Mouse (Mus musculus) liver, embryonic 13.5 days (tissue): ENCODE results near the gene Nudt3. TPM values are rescaled to one million over a fixed set of nuclear protein-coding genes. Genes with fewer than 3 reads are reported as not detected.

ENCODE experiments used
- ATAC-seq: fragments of 200-750 bp; cut with Nextera tagmentation; 2 replicates; pipeline ENCODE4 v1.8.0; 2017; ENCODE audit warnings: low read depth, mild to moderate bottlenecking, moderate number of reproducible peaks, moderate library complexity
- DNase-seq: peaks from one replicate; pipeline ENCODE4 v3.0.0; 2022
- H3K27ac ChIP-seq: fragments of 300-500 bp; sonication (generic); 2 replicates; pipeline ENCODE4 v1.5.1; 2015; ENCODE audit warnings: moderate library complexity, mild to moderate bottlenecking, inconsistent platforms
- H3K27me3 ChIP-seq: fragments of 300-500 bp; sonication (generic); 2 replicates; pipeline ENCODE4 v1.6.1; 2015; ENCODE audit warnings: mild to moderate bottlenecking, inconsistent platforms
- H3K36me3 ChIP-seq: fragments of 300-500 bp; sonication (generic); 2 replicates; pipeline ENCODE4 v1.6.1; 2015; ENCODE audit warnings: mild to moderate bottlenecking, inconsistent platforms
- H3K4me1 ChIP-seq: fragments of 300-500 bp; sonication (generic); replicated peaks from 2 replicates; pipeline ENCODE4 v1.6.1; 2015; ENCODE audit warnings: inconsistent platforms
- H3K4me2 ChIP-seq: fragments of 300-500 bp; sonication (generic); 2 replicates; pipeline ENCODE4 v1.6.1; 2015; ENCODE audit warnings: inconsistent platforms, mild to moderate bottlenecking, moderate library complexity
- H3K4me3 ChIP-seq: fragments of 300-500 bp; sonication (generic); replicated peaks from 2 replicates; pipeline ENCODE4 v1.5.1; 2015; ENCODE audit warnings: mild to moderate bottlenecking, inconsistent platforms
- H3K9ac ChIP-seq: fragments of 300-500 bp; sonication (generic); 2 replicates; pipeline ENCODE4 v1.6.1; 2015; ENCODE audit warnings: mild to moderate bottlenecking, inconsistent platforms
- H3K9me3 ChIP-seq: fragments of 300-500 bp; sonication (generic); replicated peaks from 2 replicates; pipeline ENCODE4 v1.6.1; 2016; ENCODE audit warnings: inconsistent platforms
- WGBS: fragments of 180-500 bp; shearing (Covaris S2); methylation state at CpG from one replicate; pipeline ENCODE4 v1.1.7; 2015; ENCODE audit not compliant: insufficient replicate concordance; 5-methylcytosine and 5-hydroxymethylcytosine counted together
- polyA plus RNA-seq: library from polyadenylated mRNA; unstranded; fragments of >200 nt; fragmentation: Nextera tagmentation; extraction: Ambion mirVana; gene quantifications from 2 replicates; pipeline ENCODE4 v1.2.1, GENCODE M21; 2015

The Nudt3 gene
- polyA plus RNA-seq, 1 experiment from 2014 or later: 31.3 TPM

DNA sequence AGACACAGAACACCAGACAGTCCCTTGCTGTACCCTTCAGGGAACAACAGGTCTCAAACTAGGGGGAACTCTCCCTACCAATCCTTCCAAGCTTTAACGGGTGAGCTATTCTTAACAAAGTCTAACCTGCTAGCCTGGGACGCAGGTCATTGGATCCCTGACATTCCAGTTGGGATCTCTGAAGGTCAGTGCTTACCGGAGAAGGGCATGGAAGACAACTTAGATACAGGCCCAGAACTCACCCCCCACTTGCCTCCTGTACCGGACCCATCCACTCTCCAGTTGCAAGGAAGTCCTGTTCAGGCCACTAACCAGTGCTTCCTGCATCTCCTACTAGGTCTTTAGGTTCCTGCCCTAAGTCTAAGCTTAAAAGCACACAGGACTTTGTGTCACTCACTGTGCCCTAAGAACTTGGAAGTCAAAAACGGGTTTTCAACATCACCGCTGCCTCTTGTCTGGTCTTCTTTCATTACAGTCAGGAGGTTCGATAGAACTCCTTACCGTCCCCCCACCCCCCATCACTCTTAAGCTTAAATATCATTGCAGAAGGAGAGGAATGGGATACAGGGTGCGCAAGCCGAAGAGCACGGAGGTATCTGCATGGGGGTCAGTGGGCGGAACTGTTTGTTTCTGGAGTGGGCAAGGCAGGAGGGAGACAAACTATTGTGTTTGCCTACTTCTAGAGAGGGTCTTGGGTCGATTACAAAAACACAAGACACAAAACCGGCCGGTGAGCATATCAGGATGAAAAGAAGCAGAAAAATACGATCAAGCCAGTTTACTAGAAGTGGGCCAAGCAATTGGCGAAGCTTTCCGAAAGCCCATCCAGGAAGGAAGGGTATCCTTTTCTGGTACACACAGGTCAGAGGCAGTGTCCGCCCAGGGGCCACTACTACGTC, 69.0 kb downstream of the Nudt3 start:
- H3K9ac ChIP-seq: peak overlapping the region; percentile 91
- no peaks in the 10 kb centered on the region for H3K27me3 ChIP-seq
- no peaks in the 10 kb centered on the region for H3K9me3 ChIP-seq
- H3K36me3 ChIP-seq: peaks cover 4% of the 10 kb centered on the region; the same call in 1 of the 2 replicates
- no peak for DNase-seq
- 34% methylated on average over 20 of the region's 20 CpGs for WGBS
- ATAC-seq: no peak
- peak overlapping the region; percentile 95 for H3K27ac ChIP-seq
- peak overlapping the region; percentile 97 for H3K4me2 ChIP-seq
- peaks cover 74% of the 10 kb centered on the region for H3K4me1 ChIP-seq
- H3K4me3 ChIP-seq: peak overlapping the region; percentile 80

DNA sequence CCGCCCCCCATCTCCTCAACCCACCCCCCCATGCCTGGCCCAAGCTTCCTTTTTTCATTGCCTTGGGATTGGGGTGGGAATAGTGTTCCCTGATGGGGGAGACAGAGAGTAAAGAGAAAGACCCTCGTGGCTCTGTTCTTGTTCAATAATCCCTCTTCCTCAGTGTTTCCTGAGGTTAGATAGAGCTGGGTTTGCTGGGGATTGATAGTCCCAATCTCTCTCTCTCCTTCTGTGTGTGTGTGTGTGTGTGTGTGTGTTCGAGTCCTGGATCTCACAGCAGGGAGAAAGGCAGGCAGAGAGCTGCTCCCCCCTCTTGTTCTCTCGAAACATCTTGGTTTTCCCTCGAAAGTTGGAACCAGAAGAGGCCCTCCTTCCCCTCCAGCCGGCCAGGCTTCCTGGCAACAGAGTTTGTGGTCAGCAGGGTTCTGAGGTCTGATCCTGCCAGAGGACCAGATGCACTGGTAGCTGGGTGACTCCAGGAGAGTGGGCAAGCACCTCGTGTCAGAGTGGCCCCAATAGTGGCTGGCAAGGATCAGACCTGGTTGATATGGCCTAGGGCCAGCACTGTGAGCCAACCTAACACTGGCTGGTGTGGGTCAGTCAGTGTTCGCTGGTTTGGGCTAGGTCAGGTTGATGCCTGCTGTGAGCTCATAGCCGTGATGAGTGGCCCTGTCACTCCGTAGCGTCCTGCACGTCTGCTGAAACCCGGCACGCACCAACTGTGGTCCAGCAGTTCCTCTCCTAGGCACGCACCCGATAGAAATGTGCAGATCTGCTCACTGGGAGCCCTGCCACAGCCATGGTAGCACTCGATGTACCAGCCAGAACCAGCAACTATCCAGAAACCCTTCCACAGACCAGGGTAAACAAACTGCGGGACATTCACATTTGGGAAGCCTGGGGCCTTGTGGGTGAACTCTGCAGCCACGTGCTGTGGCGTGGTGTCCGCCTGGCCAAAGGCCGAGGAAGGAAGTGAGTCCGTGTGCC, 70.8 kb downstream of the Nudt3 start:
- Histone ChIP-seq H3K4me3 (no peak overlapping the region), H3K27ac (peak overlapping the region; percentile 56), H3K36me3 (no peaks in the 10 kb centered on the region), H3K9ac (0 out of 2 replicates have a peak overlapping the region, but pooled peaks have one; percentile 31), H3K4me1 (peaks cover 59% of the 10 kb centered on the region), H3K27me3 (no peaks in the 10 kb centered on the region), H3K4me2 (no peak overlapping the region), H3K9me3 (no peaks in the 10 kb centered on the region)
- DNase-seq (no peak), ATAC-seq (no peak)
- WGBS: 33% methylated on average over 23 of the region's 23 CpGs

DNA sequence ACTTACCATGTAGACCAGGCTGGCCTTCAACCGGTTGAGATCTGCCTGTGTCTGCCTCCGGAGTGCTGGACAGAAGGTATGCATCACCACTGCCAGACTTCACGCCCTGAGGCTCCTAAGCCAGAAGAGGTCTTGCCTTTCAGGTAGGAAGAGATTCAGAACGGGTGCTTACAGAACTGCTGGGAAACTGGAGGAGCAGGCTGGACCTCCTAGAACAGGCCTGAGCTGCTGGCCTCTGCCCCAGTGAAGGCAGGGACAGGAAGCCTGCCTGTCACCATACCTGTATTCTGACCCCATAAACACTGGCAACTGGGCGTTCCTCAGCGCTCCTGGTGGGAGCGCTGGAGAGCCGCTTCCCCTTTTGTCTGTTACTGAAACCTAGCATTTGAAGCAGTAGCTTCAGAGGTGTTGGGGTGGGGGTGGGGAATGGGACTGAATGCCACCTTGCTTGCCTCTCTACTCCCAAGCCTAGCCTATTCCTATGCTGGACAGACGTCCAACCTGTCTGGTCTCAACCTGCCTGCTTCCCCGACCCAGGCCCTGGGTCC, 71.8 kb downstream of the Nudt3 start:
- Histone ChIP-seq H3K4me1 (peaks cover 53% of the 10 kb centered on the region), H3K9me3 (no peaks in the 10 kb centered on the region), H3K4me2 (no peak overlapping the region), H3K9ac (no peak overlapping the region), H3K27ac (no peak overlapping the region), H3K4me3 (no peak overlapping the region), H3K36me3 (no peaks in the 10 kb centered on the region), H3K27me3 (no peaks in the 10 kb centered on the region)
- WGBS: 41% methylated on average over 10 of the region's 10 CpGs
- no peak for DNase-seq
- ATAC-seq: no peak

DNA sequence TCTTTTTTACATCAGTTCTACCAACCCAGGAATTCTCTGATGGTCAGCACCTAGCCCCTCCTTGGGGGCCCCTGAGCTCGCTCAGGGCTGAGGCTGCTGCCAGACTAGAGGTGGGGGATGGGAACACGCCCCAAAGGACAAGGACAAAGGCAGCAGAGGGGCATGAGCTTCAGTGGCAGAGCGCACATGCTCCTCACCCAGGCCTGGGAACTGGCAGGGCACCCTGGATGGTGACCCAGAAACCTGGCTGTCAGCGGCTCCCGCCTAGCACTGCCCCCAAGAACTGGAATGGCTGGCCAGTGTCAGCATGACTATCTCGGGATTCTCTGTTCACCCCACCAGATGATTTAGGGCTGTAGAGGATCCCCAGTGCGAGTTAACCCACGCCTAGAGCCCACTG, 74.1 kb downstream of the Nudt3 start:
- WGBS: 55% methylated on average over 8 of the region's 8 CpGs
- Histone ChIP-seq H3K36me3 (no peaks in the 10 kb centered on the region), H3K9ac (no peak overlapping the region), H3K4me2 (no peak overlapping the region), H3K27me3 (0 out of 2 replicates have a peak, but pooled peaks cover 4% of the 10 kb centered on the region), H3K27ac (no peak overlapping the region), H3K4me1 (peaks cover 33% of the 10 kb centered on the region), H3K9me3 (no peaks in the 10 kb centered on the region), H3K4me3 (no peak overlapping the region)
- DNase-seq (no peak), ATAC-seq (no peak)

DNA sequence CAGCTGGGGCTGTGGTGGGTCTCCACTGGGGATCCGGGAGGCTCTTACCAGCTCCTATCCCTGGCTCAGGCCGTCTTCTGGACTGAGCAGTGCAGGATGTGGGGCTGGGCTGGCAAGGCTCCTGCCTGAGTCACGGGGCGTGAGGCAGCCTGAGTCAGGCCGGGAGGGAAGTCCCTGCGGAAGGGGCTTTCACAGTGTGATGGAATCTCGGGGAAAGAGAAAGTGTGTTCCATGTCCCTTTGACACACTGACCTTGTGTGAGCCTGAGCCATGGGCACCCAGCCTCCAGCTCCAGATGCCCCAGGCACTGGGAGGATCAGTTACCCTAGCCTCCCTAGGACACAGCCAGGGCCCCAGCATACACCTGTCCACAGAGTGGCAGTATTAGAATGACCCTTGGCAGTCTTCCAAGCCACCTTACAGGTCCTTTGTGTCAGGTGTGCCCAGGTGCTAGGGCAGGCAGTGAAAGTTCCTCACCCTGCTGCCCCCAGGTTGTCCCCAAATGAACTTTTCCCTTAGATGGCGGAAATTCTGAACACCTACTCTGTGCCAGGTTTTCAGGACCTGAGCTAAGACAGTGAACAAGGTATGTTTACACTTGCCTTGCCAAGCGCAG, 75.9 kb downstream of the Nudt3 start:
- no peak for DNase-seq
- Histone ChIP-seq H3K27ac (no peak overlapping the region), H3K27me3 (0 out of 2 replicates have a peak, but pooled peaks cover 4% of the 10 kb centered on the region), H3K36me3 (no peaks in the 10 kb centered on the region), H3K9me3 (no peaks in the 10 kb centered on the region), H3K4me3 (no peak overlapping the region), H3K4me2 (no peak overlapping the region), H3K4me1 (peaks cover 23% of the 10 kb centered on the region), H3K9ac (no peak overlapping the region)
- ATAC-seq: no peak
- 62% methylated on average over 9 of the region's 9 CpGs for WGBS

DNA sequence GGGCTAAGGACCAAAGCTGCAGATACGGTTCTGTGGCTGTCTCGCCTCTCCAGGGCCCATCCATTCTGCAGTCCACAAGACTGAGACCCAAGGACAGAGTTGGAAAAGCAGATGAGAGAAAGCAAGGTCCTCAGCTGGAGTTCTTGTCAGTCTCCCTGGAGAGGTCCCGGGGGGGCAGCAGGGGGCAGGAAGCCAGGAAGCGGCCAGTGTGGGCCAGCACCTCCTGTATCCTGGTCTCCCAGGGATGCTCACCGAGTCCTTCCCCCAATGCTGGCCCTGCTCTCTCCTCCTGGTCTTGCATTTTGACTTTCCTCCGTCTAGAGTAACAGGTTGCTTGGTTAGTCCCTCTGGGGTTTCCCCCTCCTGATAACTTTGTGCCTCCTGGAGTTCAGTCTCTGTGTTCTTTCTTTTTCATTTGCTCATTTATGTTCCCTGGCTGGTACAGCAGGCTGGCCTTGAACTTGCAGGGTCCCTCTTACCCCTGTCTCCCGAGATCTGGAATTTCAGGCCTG, 76.7 kb downstream of the Nudt3 start:
- 61% methylated on average over 7 of the region's 7 CpGs for WGBS
- H3K4me3 ChIP-seq: no peak overlapping the region
- H3K9ac ChIP-seq: no peak overlapping the region
- 0 out of 2 replicates have a peak, but pooled peaks cover 4% of the 10 kb centered on the region for H3K27me3 ChIP-seq
- no peak for ATAC-seq
- H3K9me3 ChIP-seq: no peaks in the 10 kb centered on the region
- no peak overlapping the region for H3K27ac ChIP-seq
- no peak overlapping the region for H3K4me2 ChIP-seq
- no peaks in the 10 kb centered on the region for H3K36me3 ChIP-seq
- DNase-seq: no peak
- peaks cover 17% of the 10 kb centered on the region for H3K4me1 ChIP-seq

DNA sequence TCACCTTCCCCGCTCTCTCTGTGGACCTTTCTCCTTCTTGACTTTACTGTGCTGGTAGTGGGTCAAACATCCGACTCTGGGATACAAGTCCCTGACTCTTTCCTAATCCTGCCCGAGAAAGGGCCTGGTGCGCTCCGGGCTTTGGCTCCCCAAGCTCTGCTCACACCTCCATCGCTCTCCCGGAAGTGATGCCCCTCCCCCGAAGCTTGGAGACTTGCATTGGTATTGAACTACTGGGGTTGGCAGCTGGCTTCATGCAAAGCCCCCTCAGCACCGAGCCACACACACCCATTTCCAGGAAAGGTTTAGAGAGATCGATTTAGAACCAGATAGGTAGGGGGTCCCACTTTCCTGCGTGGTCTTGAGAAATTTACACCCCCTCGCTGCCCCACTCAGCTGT, 77.3 kb downstream of the Nudt3 start:
- no peaks in the 10 kb centered on the region for H3K36me3 ChIP-seq
- H3K27me3 ChIP-seq: 0 out of 2 replicates have a peak, but pooled peaks cover 4% of the 10 kb centered on the region
- DNase-seq (no peak), ATAC-seq (no peak)
- peaks cover 13% of the 10 kb centered on the region for H3K4me1 ChIP-seq
- H3K4me3 ChIP-seq: no peak overlapping the region
- no peak overlapping the region for H3K4me2 ChIP-seq
- no peak overlapping the region for H3K9ac ChIP-seq
- H3K9me3 ChIP-seq: no peaks in the 10 kb centered on the region
- 38% methylated on average over 12 of the region's 12 CpGs for WGBS
- no peak overlapping the region for H3K27ac ChIP-seq

DNA sequence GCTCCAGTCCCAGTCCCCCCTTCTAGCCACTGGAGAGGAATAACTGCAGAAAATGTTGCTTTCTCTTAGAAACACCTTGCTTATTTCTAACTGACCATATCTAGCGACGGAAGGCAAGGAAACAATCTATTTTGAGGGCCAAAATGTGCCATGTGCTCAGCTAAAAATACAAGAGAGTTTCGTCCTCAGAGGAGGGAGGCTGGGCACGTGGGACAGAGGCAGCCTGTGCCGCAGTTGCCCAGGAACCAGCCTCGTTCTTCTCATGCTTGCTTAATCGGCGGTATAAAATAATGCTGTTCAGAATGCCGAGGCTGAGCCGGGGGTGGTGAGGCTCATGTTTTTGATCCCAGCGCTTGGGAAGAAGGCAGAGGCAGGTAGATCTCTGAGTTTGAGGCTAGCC, 78.7 kb downstream of the Nudt3 start:
- 0 out of 2 replicates have a peak, but pooled peaks cover 4% of the 10 kb centered on the region for H3K27me3 ChIP-seq
- no peak for DNase-seq
- H3K4me1 ChIP-seq: peaks cover 12% of the 10 kb centered on the region
- no peaks in the 10 kb centered on the region for H3K9me3 ChIP-seq
- H3K9ac ChIP-seq: no peak overlapping the region
- 73% methylated on average over 11 of the region's 11 CpGs for WGBS
- no peak overlapping the region for H3K4me3 ChIP-seq
- no peak for ATAC-seq
- H3K36me3 ChIP-seq: no peaks in the 10 kb centered on the region
- no peak overlapping the region for H3K4me2 ChIP-seq
- no peak overlapping the region for H3K27ac ChIP-seq

DNA sequence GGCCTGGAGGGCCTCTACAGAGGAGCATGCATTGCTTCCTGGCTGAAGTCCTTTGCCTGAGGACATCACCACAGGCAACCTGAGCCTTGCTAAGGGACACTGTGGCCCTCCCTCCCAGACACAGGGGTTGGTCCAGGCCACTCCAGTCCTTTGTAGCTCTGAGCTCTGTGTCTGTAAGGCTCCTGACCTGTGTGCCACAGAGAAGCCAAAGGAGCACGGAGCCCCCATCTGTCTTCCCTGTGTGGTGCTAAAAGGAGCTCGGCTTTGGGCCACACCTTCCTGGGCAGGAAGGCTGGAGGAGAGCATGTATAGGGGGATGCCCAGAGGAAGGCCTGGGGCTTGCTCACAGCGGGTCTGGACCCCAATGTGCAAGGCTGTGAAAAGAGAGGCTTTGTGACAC, 81.3 kb downstream of the Nudt3 start:
- Histone ChIP-seq H3K4me2 (no peak overlapping the region), H3K9ac (no peak overlapping the region), H3K4me1 (peaks cover 7% of the 10 kb centered on the region; the same call in 1 of the 2 replicates), H3K9me3 (no peaks in the 10 kb centered on the region), H3K36me3 (no peaks in the 10 kb centered on the region), H3K27ac (no peak overlapping the region), H3K4me3 (no peak overlapping the region), H3K27me3 (0 out of 2 replicates have a peak, but pooled peaks cover 4% of the 10 kb centered on the region)
- 62% methylated on average over 3 of the region's 3 CpGs for WGBS
- ATAC-seq (no peak), DNase-seq (no peak)

DNA sequence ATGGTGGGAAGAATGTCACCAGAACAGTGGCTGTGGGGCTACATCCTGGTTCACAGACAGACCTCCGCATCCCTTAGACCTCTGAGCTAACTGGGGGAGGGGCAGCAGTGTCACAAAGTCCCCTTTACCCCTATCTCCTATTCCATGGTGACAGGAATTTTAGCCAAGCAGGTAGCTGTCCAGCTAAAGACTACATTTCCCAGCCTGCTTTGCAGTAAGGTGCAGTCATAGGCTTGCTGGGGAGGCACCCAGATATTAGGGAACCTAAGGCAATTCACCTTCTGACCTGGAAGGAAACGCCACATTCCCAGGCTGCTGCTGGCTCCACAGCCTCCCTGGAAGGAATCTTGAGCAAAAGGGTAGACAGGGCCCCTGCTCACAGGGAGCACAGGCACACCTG, 82.0 kb downstream of the Nudt3 start:
- no peak overlapping the region for H3K4me3 ChIP-seq
- 0 out of 2 replicates have a peak, but pooled peaks cover 4% of the 10 kb centered on the region for H3K27me3 ChIP-seq
- no peak overlapping the region for H3K9ac ChIP-seq
- no peak for ATAC-seq
- WGBS: 58% methylated on average over 2 of the region's 2 CpGs
- H3K4me1 ChIP-seq: peaks cover 10% of the 10 kb centered on the region; the same call in 1 of the 2 replicates
- H3K36me3 ChIP-seq: no peaks in the 10 kb centered on the region
- no peak for DNase-seq
- H3K9me3 ChIP-seq: no peaks in the 10 kb centered on the region
- H3K27ac ChIP-seq: no peak overlapping the region
- H3K4me2 ChIP-seq: no peak overlapping the region
